Mouse (Mus musculus): ENCODE results near the gene Ankrd33b. TPM values are rescaled to one million over a fixed set of nuclear protein-coding genes. Genes with fewer than 3 reads are reported as not detected.

Ankrd33b gene
- polyA plus RNA-seq, 1 experiment from 2014 or later = 0.28 TPM

DNA sequence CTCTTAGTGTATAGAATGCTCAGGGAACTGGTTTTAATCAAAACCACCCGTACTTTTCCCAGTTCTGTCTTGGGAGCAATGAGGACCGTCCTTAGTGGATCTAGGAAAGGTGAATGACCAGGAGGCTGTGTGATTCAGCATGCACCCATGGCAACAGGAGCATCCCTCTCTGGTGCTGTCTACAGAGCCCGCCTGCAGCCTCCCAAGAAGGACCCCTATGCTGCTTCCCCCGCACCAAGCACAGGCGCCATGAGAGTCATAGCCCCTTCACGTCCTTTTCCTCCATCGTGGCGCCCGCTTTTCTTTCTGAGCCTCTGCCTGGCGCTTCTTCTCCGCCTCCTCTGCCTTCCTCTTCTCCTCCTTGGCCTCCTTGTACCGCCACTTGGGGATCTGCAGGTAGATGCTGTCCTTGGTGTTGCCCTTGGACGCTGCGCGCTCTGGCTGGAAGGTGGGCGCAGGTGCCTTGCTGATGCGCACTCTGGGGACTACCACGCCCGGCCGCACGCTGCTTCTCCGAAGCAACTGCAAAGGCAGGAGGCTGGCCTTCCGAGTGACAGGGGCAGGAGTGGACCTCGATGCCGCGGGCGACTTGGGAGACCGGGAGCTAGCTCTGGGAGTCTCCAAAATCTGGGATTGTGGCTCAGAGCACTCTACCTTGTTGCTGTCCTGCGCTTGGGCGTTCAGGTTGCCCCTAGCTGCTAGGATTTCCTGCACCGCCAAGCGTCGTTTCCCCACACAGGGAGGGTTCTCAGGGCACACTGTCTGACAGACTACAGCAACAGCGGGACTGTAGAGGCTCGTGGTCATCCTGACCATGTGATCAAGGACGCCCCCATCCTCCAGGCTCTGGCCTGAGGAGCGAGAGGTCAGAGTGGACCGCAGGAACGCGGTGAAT lies 70.4 kb downstream of the Ankrd33b start:
- peaks cover 38% of the 10 kb centered on the region for H3K27me3 ChIP-seq
- H3K9me3 ChIP-seq (replicated peaks) = no peaks in the 10 kb centered on the region
- no peak overlapping the region for H3K9ac ChIP-seq
- H3K4me2 ChIP-seq = no peak overlapping the region
- DNase-seq (no peak), ATAC-seq (ENCODE audit: low read depth) (no peak)
- no peak overlapping the region for H3K4me3 ChIP-seq (replicated peaks)
- no peaks in the 10 kb centered on the region for H3K36me3 ChIP-seq
- H3K4me1 ChIP-seq (replicated peaks) = no peaks in the 10 kb centered on the region
- WGBS (ENCODE audit: insufficient replicate concordance) = 13% methylated on average over 40 of the region's 40 CpGs
- H3K27ac ChIP-seq = no peak overlapping the region

DNA sequence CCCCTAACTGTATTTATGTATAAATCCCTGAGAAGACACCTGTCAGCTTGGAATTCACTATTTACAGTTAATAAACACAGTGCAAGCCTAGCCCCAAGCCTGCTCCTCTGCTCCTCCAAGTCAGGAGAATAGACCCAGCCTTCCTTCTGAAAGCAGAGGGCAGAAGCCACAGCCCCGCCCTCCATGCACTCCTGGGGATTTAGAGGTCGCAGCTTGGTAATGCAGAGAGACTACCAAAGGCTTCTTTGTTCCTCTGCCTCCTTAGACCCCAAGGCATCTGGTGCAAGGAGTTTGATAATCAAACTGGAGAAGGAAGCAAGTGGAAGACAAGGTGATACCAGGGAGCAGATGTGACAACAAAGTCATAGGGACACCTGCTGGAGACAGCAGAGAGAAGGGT lies 73.2 kb downstream of the Ankrd33b start:
- no peaks in the 10 kb centered on the region for H3K36me3 ChIP-seq
- DNase-seq = no peak
- 13% methylated on average over 2 of the region's 2 CpGs for WGBS (ENCODE audit: insufficient replicate concordance)

DNA sequence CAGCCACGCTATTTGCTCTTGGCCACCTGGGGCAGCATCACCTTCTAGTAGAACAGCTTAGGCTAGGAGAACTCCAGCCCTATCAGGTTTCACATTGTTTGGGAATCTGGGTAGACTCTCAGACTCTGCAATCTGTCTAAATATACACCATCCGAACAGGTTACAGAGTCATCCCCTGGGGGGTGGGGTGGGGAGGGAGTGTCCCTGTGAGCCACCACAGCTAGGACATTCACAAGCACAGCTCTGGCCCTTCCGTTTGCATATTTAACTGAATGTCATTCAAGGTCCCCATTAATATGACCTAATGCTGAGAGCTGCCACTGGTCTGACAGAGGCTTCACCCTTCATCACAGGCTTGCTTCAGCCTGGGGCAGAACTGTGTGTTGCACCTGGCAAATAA lies 74.9 kb downstream of the Ankrd33b start:
- no peak overlapping the region for H3K27ac ChIP-seq
- H3K4me2 ChIP-seq = no peak overlapping the region
- WGBS (ENCODE audit: insufficient replicate concordance) = 38% methylated on average over 3 of the region's 3 CpGs
- no peaks in the 10 kb centered on the region for H3K4me1 ChIP-seq (replicated peaks)
- peak; percentile 23; the same call in 1 of the 2 replicates for ATAC-seq (ENCODE audit: low read depth)
- H3K9me3 ChIP-seq (replicated peaks) = no peaks in the 10 kb centered on the region
- no peak for DNase-seq
- no peak overlapping the region for H3K9ac ChIP-seq
- H3K4me3 ChIP-seq (replicated peaks) = no peak overlapping the region
- no peaks in the 10 kb centered on the region for H3K36me3 ChIP-seq
- peaks cover 29% of the 10 kb centered on the region for H3K27me3 ChIP-seq

More for the DNA sequence above, 73.2 kb downstream of the Ankrd33b start:
- Histone ChIP-seq H3K4me3 (replicated peaks) (no peak overlapping the region), H3K27ac (no peak overlapping the region), H3K4me2 (no peak overlapping the region), H3K27me3 (peaks cover 38% of the 10 kb centered on the region), H3K9me3 (replicated peaks) (no peaks in the 10 kb centered on the region), H3K4me1 (replicated peaks) (no peaks in the 10 kb centered on the region), H3K9ac (no peak overlapping the region)
- no peak for ATAC-seq (ENCODE audit: low read depth)

DNA sequence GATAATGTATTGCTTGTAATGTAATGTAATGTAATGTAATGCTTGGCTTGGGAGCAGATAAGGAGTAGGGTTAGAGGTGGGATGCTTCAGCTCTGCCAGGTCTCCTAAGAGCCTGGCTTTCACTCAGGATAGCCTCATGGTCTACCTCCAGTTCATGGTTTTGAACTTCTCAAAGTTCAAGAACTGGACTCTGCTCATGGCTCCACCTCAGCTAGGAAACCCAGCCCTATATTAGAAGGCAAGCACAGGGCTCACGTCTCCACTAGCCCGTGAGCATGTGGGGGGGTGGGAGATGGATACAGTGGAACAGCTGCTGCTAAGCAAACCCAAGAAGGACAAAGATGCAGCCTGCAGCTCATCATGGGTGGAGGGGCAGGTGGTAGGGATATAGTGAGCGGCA lies 81.8 kb downstream of the Ankrd33b start:
- Histone ChIP-seq H3K27ac (no peak overlapping the region), H3K4me3 (replicated peaks) (no peak overlapping the region), H3K27me3 (no peaks in the 10 kb centered on the region), H3K9ac (no peak overlapping the region), H3K36me3 (no peaks in the 10 kb centered on the region), H3K4me2 (no peak overlapping the region), H3K9me3 (replicated peaks) (no peaks in the 10 kb centered on the region), H3K4me1 (replicated peaks) (peaks cover 22% of the 10 kb centered on the region)
- 68% methylated on average over 3 of the region's 3 CpGs for WGBS (ENCODE audit: insufficient replicate concordance)
- ATAC-seq (ENCODE audit: low read depth) (no peak), DNase-seq (no peak)

DNA sequence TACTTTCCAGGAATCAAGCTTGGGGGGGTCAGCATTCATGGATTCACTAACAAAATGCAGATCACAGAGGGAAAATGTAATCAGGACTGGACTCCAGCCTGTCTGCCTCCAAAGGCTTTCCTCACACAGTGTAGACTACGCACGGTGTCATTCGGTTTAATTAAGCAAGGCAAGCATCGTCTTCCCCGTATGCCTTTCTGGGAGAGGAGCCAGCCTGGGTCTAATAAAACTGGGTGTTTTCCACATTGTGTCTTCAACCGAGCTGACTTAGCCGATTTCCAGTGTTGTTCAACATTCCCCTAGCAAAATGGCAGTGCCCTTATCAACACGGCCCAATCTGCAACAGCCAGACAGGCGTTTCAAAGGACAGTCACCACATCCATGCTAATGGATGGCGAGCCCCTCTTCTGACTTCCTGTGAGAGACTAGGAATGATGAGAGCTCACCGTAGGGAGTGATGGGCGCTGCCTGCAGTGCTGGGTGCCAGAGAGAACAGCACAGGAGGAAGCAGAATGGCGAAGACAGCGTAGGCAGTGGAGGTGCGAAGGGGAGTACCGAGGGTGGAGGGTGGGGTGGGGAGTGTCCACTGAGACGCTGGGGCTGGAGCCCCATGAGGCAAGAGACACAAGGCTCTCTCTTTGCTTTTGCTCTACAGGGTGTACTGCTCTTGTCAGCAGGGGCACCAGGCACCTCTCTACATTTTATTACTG lies 82.4 kb downstream of the Ankrd33b start:
- Histone ChIP-seq H3K9me3 (replicated peaks) (no peaks in the 10 kb centered on the region), H3K4me3 (replicated peaks) (no peak overlapping the region), H3K9ac (no peak overlapping the region), H3K27ac (no peak overlapping the region), H3K4me1 (replicated peaks) (peaks cover 28% of the 10 kb centered on the region), H3K4me2 (no peak overlapping the region), H3K27me3 (no peaks in the 10 kb centered on the region), H3K36me3 (no peaks in the 10 kb centered on the region)
- ATAC-seq (ENCODE audit: low read depth) = no peak
- DNase-seq = no peak
- 56% methylated on average over 17 of the region's 17 CpGs for WGBS (ENCODE audit: insufficient replicate concordance)

DNA sequence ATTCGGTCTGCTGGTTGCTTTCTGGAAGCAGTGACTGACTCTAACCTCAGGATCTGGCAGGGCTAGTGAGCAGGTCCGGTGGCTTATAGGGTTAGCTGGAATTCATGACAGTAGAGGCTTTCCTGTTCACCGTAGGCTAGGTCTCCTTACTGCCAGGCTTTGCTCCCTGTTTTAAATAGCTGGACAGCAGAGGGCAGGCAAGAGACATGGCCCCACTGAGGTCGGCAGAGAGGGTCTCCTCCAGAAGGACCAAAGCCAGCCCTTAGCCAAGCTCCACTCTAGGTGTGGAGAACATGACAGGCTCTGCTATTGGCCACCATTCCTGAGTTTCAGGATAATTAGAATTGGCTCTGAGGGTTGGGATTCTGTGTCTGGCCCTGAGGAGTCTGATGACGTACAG lies 83.4 kb downstream of the Ankrd33b start:
- Histone ChIP-seq H3K4me2 (no peak overlapping the region), H3K4me1 (replicated peaks) (peaks cover 28% of the 10 kb centered on the region), H3K27ac (no peak overlapping the region), H3K4me3 (replicated peaks) (no peak overlapping the region), H3K9me3 (replicated peaks) (no peaks in the 10 kb centered on the region), H3K36me3 (no peaks in the 10 kb centered on the region), H3K27me3 (no peaks in the 10 kb centered on the region), H3K9ac (no peak overlapping the region)
- ATAC-seq (ENCODE audit: low read depth) (no peak), DNase-seq (no peak)
- 51% methylated on average over 5 of the region's 5 CpGs for WGBS (ENCODE audit: insufficient replicate concordance)

DNA sequence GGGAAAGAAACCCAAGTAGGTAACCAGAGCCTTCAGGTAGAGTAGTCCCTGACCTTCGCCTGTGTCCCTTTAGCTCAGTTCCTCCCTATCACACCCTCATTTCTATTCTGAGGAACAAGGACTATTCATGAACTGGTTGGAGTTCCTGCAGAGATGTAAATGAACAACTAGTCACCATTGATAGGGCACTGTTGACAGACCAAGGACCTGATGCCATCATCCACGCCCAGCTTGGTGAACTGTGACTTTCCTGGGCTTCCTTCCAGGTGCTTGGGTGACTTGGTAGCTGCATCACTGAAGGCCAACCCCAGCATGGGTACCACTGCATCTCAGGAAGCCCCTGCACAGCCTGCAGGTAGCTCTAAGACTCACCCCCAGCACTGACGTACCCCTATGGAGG lies 85.2 kb downstream of the Ankrd33b start:
- H3K27ac ChIP-seq = no peak overlapping the region
- DNase-seq (no peak), ATAC-seq (ENCODE audit: low read depth) (no peak)
- peaks cover 28% of the 10 kb centered on the region for H3K4me1 ChIP-seq (replicated peaks)
- H3K27me3 ChIP-seq = no peaks in the 10 kb centered on the region
- no peak overlapping the region for H3K4me3 ChIP-seq (replicated peaks)
- no peaks in the 10 kb centered on the region for H3K36me3 ChIP-seq
- no peak overlapping the region for H3K4me2 ChIP-seq
- H3K9ac ChIP-seq = no peak overlapping the region
- WGBS (ENCODE audit: insufficient replicate concordance) = 41% methylated on average over 3 of the region's 3 CpGs
- H3K9me3 ChIP-seq (replicated peaks) = no peaks in the 10 kb centered on the region

DNA sequence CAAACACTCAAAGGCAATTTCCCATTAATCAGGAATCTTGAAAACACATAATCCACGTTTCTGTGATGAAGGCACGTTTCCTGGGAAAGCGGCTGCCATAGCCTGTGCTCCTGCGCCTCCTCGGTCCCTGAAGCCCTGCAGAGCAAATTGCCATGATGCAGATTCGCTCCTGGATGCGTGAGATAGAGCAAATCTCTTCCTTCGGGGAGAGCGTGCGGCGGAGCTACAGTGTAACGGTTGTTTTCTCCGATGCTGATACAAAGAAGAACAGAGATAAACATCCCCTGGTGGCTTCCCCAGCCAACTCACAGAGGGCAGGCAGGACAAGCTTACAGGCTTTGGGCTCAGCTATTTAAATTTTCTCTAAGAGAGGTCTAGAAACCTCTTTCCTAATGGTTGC lies 85.7 kb downstream of the Ankrd33b start:
- H3K4me1 ChIP-seq (replicated peaks) = peaks cover 28% of the 10 kb centered on the region
- no peak overlapping the region for H3K9ac ChIP-seq
- peak; percentile 7 for DNase-seq
- H3K36me3 ChIP-seq = no peaks in the 10 kb centered on the region
- 29% methylated on average over 13 of the region's 13 CpGs for WGBS (ENCODE audit: insufficient replicate concordance)
- ATAC-seq (ENCODE audit: low read depth) = no peak
- H3K4me3 ChIP-seq (replicated peaks) = no peak overlapping the region
- no peak overlapping the region for H3K4me2 ChIP-seq
- H3K9me3 ChIP-seq (replicated peaks) = no peaks in the 10 kb centered on the region
- H3K27ac ChIP-seq = no peak overlapping the region
- no peaks in the 10 kb centered on the region for H3K27me3 ChIP-seq

DNA sequence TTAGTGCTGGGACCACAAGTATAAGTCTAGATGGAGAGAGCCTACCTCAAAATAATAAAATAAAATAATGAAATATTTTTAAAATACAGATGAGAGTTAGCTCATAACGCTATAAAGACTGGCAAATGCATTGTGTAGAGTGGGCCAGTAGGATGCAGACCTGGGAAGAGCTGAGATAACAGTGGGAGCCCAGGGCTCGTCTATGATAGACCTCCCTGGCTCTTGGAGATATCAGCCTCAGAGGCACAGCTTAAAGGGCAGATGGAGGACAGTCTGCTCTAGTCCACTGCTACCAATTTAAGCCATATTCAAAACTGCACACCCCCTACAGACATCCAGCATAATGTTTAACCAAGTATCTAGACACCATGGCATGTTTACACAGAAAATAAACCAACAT lies 86.8 kb downstream of the Ankrd33b start:
- peak; percentile 84 for ATAC-seq (ENCODE audit: low read depth)
- H3K27me3 ChIP-seq = no peaks in the 10 kb centered on the region

DNA sequence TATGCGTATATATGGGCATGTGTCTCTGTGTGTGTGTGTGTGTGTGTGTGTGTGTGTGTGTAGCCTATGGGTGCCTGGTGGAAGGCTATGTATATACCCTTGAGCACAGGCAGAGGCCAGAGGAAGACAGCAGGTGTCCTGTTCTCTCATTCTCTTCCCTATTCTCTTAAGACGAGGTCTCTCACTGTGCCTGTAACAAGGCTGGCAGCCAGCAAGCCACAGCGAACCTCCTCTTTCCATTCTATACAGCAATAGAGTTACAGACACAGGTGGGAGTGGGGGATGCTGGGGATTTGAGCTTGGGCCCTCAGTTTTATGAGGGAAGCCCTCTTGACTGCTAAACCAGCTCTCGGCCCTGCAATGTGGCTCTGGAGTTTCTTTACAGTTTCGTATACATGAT lies 87.5 kb downstream of the Ankrd33b start:
- DNase-seq = no peak
- WGBS (ENCODE audit: insufficient replicate concordance) = 76% methylated on average over 5 of the region's 5 CpGs
- H3K36me3 ChIP-seq = no peaks in the 10 kb centered on the region
- H3K9ac ChIP-seq = no peak overlapping the region
- H3K27me3 ChIP-seq = no peaks in the 10 kb centered on the region
- no peak overlapping the region for H3K27ac ChIP-seq
- ATAC-seq (ENCODE audit: low read depth) = no peak
- no peak overlapping the region for H3K4me3 ChIP-seq (replicated peaks)
- H3K4me2 ChIP-seq = no peak overlapping the region
- peaks cover 28% of the 10 kb centered on the region for H3K4me1 ChIP-seq (replicated peaks)
- H3K9me3 ChIP-seq (replicated peaks) = no peaks in the 10 kb centered on the region

More for the DNA sequence above, 86.8 kb downstream of the Ankrd33b start:
- H3K4me1 ChIP-seq (replicated peaks) = peaks cover 28% of the 10 kb centered on the region
- no peak overlapping the region for H3K4me2 ChIP-seq
- H3K36me3 ChIP-seq = no peaks in the 10 kb centered on the region
- H3K4me3 ChIP-seq (replicated peaks) = no peak overlapping the region
- H3K9me3 ChIP-seq (replicated peaks) = no peaks in the 10 kb centered on the region
- DNase-seq = no peak
- no peak overlapping the region for H3K27ac ChIP-seq
- H3K9ac ChIP-seq = no peak overlapping the region
- WGBS (ENCODE audit: insufficient replicate concordance) = 17% methylated on average over 2 of the region's 2 CpGs

DNA sequence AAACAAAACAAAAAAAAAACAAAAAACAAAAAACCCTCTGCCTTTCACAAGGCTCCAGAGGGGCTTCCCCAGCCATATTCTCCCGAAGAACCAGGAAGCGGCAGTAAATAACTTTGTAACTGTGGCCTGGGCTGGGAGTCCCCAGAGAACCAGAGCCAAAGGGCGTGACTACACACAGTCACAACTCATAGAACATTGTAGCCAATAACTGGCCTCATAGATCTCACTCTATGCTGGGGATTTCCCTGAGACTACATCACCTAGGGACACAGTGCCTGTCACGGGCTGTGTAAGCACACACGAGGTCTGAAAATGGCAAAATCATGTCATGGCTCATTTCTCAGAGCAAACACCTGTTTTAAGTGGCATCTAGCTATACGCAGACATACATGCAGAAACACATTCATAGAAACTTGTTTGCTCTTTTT lies 87.9 kb downstream of the Ankrd33b start:
- peaks cover 2% of the 10 kb centered on the region; the same call in 1 of the 2 replicates for H3K36me3 ChIP-seq
- H3K9me3 ChIP-seq (replicated peaks) = no peaks in the 10 kb centered on the region
- DNase-seq (no peak), ATAC-seq (ENCODE audit: low read depth) (no peak)
- no peak overlapping the region for H3K9ac ChIP-seq
- H3K4me1 ChIP-seq (replicated peaks) = peaks cover 28% of the 10 kb centered on the region
- WGBS (ENCODE audit: insufficient replicate concordance) = 66% methylated on average over 6 of the region's 6 CpGs
- H3K27ac ChIP-seq = no peak overlapping the region
- no peak overlapping the region for H3K4me2 ChIP-seq
- H3K4me3 ChIP-seq (replicated peaks) = no peak overlapping the region
- no peaks in the 10 kb centered on the region for H3K27me3 ChIP-seq
